Mouse (Mus musculus): Measurements from ENCODE around the gene Slc9a1. TPM values are rescaled to one million over a fixed set of nuclear protein-coding genes. Genes with fewer than 3 reads are reported as not detected.

The Slc9a1 gene
- 6.8 and 7.9 TPM in 2 replicates for polyA plus RNA-seq (2015; fragmentation: Nextera tagmentation; extraction: Ambion mirVana)

- H3K27ac ChIP-seq, result peak within 1 kb of the TSS; percentile 83
- H3K9me3 ChIP-seq, result no peaks in the 10 kb centered on the region
- H3K27me3 ChIP-seq, result no peaks in the 10 kb centered on the region
- peak within 1 kb of the TSS; percentile 83 for H3K4me2 ChIP-seq (replicated peaks)
- H3K4me3 ChIP-seq (replicated peaks), result peak within 1 kb of the TSS; percentile 90
- no peaks in the 10 kb centered on the region for H3K36me3 ChIP-seq
- WGBS, result under 1% methylated on average over 40 of the region's 40 CpGs
- peak; percentile 96 for ATAC-seq
- H3K9ac ChIP-seq (replicated peaks), result peak within 1 kb of the TSS; percentile 95
- H3K4me1 ChIP-seq (replicated peaks), result peaks cover 46% of the 10 kb centered on the region
These were observed at the start of gene Slc9a1 for GRCm38 (mm10) chr4:133369553-133370297. Gene Slc9a1 (plus strand): TSS chr4:133369706.

GRCm38 (mm10) chr4:133328129-133328528, 41.4 kb upstream of the Slc9a1 start:
- H3K9ac ChIP-seq (replicated peaks), result no peak overlapping the region
- no peak overlapping the region for H3K4me3 ChIP-seq (replicated peaks)

GRCm38 (mm10) chr4:133330296-133330695, 39.2 kb upstream of the Slc9a1 start:
- H3K4me3 ChIP-seq (replicated peaks), result no peak overlapping the region
- H3K9ac ChIP-seq (replicated peaks), result no peak overlapping the region
- no peaks in the 10 kb centered on the region for H3K9me3 ChIP-seq
- H3K27ac ChIP-seq, result no peak overlapping the region
- H3K27me3 ChIP-seq, result no peaks in the 10 kb centered on the region
- peaks cover 18% of the 10 kb centered on the region for H3K4me1 ChIP-seq (replicated peaks)
- no peak overlapping the region for H3K4me2 ChIP-seq (replicated peaks)
- no peak for ATAC-seq
- 80% methylated on average over 4 of the region's 4 CpGs for WGBS
- peaks cover 3% of the 10 kb centered on the region; the same call in 1 of the 2 replicates for H3K36me3 ChIP-seq

More at GRCm38 (mm10) chr4:133328129-133328528, 41.4 kb upstream of the Slc9a1 start:
- Histone ChIP-seq H3K36me3 (peaks cover 5% of the 10 kb centered on the region), H3K4me1 (replicated peaks) (peaks cover 10% of the 10 kb centered on the region), H3K27me3 (no peaks in the 10 kb centered on the region), H3K9me3 (no peaks in the 10 kb centered on the region), H3K27ac (no peak overlapping the region), H3K4me2 (replicated peaks) (no peak overlapping the region)
- 88% methylated on average over 7 of the region's 7 CpGs for WGBS
- no peak for ATAC-seq

GRCm38 (mm10) chr4:133333306-133333705, 36.2 kb upstream of the Slc9a1 start:
- Histone ChIP-seq H3K4me1 (replicated peaks) (peaks cover 27% of the 10 kb centered on the region), H3K4me2 (replicated peaks) (no peak overlapping the region), H3K9me3 (no peaks in the 10 kb centered on the region), H3K36me3 (peaks cover 4% of the 10 kb centered on the region; the same call in 1 of the 2 replicates), H3K27ac (no peak overlapping the region), H3K4me3 (replicated peaks) (no peak overlapping the region), H3K9ac (replicated peaks) (0 out of 2 replicates have a peak overlapping the region, but pooled peaks have one; percentile 6), H3K27me3 (no peaks in the 10 kb centered on the region)
- 29% methylated on average over 6 of the region's 6 CpGs for WGBS
- ATAC-seq, result no peak

DNA sequence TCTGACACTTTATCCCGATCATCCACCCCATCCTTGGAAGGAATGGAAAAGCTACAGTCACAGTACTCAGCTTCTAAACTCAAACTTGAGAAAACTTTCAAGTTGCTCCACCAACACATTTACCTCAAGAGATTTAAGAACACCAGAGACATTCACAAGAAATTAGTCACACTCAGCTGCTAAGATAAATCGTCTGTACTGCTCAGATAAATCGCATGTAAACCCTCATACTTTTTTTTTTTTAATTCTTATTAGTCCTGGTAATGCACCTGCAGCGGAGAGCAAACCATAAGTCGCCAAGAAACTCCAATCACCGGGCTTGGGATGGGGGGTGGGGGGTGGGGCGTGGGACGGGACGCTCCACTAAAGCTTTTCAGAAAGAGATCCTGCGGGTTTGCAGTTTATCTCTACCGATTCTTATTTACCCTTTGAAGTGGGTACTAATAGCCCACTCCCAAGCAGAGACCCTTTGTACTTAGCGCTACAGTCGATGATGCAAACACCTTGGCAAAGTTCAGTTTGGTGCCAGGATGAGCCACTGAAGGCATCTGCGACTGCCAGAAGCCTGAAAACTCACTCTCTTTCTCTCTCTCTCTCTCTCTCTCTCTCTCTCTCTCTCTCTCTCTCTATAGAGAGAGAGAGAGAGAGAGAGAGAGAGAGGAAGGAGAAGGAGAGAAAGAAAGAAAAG, 31.5 kb upstream of the Slc9a1 start:
- no peak overlapping the region for H3K27ac ChIP-seq

GRCm38 (mm10) chr4:133338521-133339095, 30.9 kb upstream of the Slc9a1 start:
- H3K27me3 ChIP-seq, result 0 out of 2 replicates have a peak, but pooled peaks cover 6% of the 10 kb centered on the region
- H3K4me1 ChIP-seq (replicated peaks), result peaks cover 18% of the 10 kb centered on the region
- H3K36me3 ChIP-seq, result peaks cover 4% of the 10 kb centered on the region; the same call in 1 of the 2 replicates
- H3K9ac ChIP-seq (replicated peaks), result peak overlapping the region; percentile 86
- WGBS, result 1% methylated on average over 37 of the region's 39 CpGs
- ATAC-seq, result no peak; the same call in 1 of the 2 replicates
- peak overlapping the region; percentile 75 for H3K4me3 ChIP-seq (replicated peaks)
- H3K9me3 ChIP-seq, result no peaks in the 10 kb centered on the region
- peak overlapping the region; percentile 86 for H3K27ac ChIP-seq
- peak overlapping the region; percentile 83 for H3K4me2 ChIP-seq (replicated peaks)

More for the DNA sequence above, 31.5 kb upstream of the Slc9a1 start:
- no peak for ATAC-seq
- Histone ChIP-seq H3K36me3 (peaks cover 4% of the 10 kb centered on the region; the same call in 1 of the 2 replicates), H3K27me3 (0 out of 2 replicates have a peak, but pooled peaks cover 2% of the 10 kb centered on the region), H3K4me3 (replicated peaks) (peak overlapping the region; percentile 75), H3K9me3 (no peaks in the 10 kb centered on the region), H3K4me1 (replicated peaks) (peaks cover 24% of the 10 kb centered on the region), H3K9ac (replicated peaks) (peak overlapping the region; percentile 86), H3K4me2 (replicated peaks) (peak overlapping the region; percentile 83)
- 14% methylated on average over 14 of the region's 14 CpGs for WGBS

- 0 out of 2 replicates have a peak, but pooled peaks cover 9% of the 10 kb centered on the region for H3K27me3 ChIP-seq
- peaks cover 4% of the 10 kb centered on the region; the same call in 1 of the 2 replicates for H3K36me3 ChIP-seq
- peak overlapping the region; percentile 83 for H3K4me2 ChIP-seq (replicated peaks)
- no peaks in the 10 kb centered on the region for H3K9me3 ChIP-seq
- peak; percentile 98 for ATAC-seq
- H3K4me1 ChIP-seq (replicated peaks), result peaks cover 14% of the 10 kb centered on the region
- H3K4me3 ChIP-seq (replicated peaks), result peak overlapping the region; percentile 75
- H3K9ac ChIP-seq (replicated peaks), result peak overlapping the region; percentile 86
- peak overlapping the region; percentile 86 for H3K27ac ChIP-seq
- under 1% methylated on average over 59 of the region's 60 CpGs for WGBS
These were observed 30.3 kb upstream of the Slc9a1 start for GRCm38 (mm10) chr4:133339148-133339749.

DNA sequence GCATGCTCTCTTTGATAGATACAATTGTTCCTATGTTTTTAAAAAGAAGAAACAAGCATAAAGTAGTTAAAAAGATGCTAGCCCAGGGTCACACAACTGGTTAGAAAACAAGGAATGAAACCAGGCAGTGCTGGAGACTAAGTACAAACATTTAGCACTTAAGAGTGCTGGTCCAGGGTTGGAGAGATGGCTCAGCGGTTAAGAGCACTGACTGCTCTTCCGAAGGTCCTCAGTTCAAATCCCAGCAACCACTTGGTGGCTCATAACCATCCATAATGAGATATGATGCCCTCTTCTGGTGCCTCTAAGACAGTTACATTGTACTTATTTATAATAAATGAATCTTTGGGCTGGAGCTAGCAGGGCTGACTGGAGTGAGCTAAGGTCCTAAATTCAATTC, 29.3 kb upstream of the Slc9a1 start:
- no peak overlapping the region for H3K4me2 ChIP-seq (replicated peaks)
- H3K4me3 ChIP-seq (replicated peaks), result no peak overlapping the region
- ATAC-seq, result no peak
- H3K36me3 ChIP-seq, result peaks cover 1% of the 10 kb centered on the region; the same call in 1 of the 2 replicates
- H3K4me1 ChIP-seq (replicated peaks), result peaks cover 14% of the 10 kb centered on the region
- no peak overlapping the region for H3K27ac ChIP-seq
- H3K27me3 ChIP-seq, result 0 out of 2 replicates have a peak, but pooled peaks cover 9% of the 10 kb centered on the region
- H3K9ac ChIP-seq (replicated peaks), result no peak overlapping the region
- WGBS, result 94% methylated on average over 2 of the region's 2 CpGs
- no peaks in the 10 kb centered on the region for H3K9me3 ChIP-seq

DNA sequence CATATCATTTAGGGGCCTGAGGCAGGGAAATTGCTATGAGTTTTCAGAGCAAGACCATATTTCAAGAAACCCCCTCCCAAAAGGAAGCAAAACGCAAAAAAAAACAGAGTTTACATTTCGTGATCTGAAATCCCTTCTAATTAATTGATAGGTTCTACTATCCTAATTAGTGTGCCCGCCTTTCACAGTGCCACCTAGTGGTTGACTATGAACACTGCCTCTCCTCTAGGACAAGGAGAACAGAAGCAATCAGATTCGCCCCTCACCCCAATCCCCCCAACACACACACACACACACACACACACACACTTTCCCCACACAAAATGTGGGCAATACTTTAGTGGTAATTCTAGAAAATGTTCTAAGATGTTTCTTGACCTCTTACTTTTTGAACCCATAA, 25.4 kb upstream of the Slc9a1 start:
- no peak for ATAC-seq
- H3K4me3 ChIP-seq (replicated peaks), result no peak overlapping the region
- no peak overlapping the region for H3K4me2 ChIP-seq (replicated peaks)
- H3K36me3 ChIP-seq, result no peaks in the 10 kb centered on the region
- no peak overlapping the region for H3K9ac ChIP-seq (replicated peaks)
- no peak overlapping the region for H3K27ac ChIP-seq
- no peaks in the 10 kb centered on the region; the same call in 1 of the 2 replicates for H3K4me1 ChIP-seq (replicated peaks)
- H3K27me3 ChIP-seq, result 0 out of 2 replicates have a peak, but pooled peaks cover 9% of the 10 kb centered on the region
- WGBS, result 17% methylated on average over 4 of the region's 4 CpGs
- no peaks in the 10 kb centered on the region for H3K9me3 ChIP-seq

- Histone ChIP-seq H3K9me3 (no peaks in the 10 kb centered on the region), H3K27me3 (0 out of 2 replicates have a peak, but pooled peaks cover 9% of the 10 kb centered on the region), H3K4me1 (replicated peaks) (no peaks in the 10 kb centered on the region), H3K4me3 (replicated peaks) (no peak overlapping the region), H3K4me2 (replicated peaks) (no peak overlapping the region), H3K36me3 (no peaks in the 10 kb centered on the region), H3K27ac (no peak overlapping the region), H3K9ac (replicated peaks) (no peak overlapping the region)
- WGBS, result 90% methylated on average over 6 of the region's 6 CpGs
- no peak for ATAC-seq
These were observed 23.8 kb upstream of the Slc9a1 start for GRCm38 (mm10) chr4:133345702-133346101.

DNA sequence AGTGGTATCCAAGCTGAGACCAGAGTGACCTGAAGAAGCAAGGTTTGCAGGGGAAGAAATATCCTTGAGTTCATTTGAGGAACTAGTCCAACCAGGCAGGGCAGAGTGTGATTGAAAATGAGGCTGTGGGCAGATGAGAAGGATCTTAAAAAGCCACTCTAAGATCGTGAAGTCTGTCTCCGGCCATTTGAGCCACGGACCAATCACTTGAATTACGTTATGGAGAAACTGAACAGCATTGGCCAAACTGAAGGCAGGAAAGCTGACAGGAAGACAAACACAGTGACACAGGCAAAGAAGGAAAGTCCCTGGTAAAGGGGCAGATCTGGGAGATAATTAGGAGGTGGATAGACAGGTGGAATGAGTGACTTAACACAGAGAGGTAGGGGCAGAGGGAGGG, 22.9 kb upstream of the Slc9a1 start:
- WGBS, result 82% methylated on average over 4 of the region's 4 CpGs
- Histone ChIP-seq H3K9me3 (no peaks in the 10 kb centered on the region), H3K27ac (no peak overlapping the region), H3K4me3 (replicated peaks) (no peak overlapping the region), H3K27me3 (0 out of 2 replicates have a peak, but pooled peaks cover 9% of the 10 kb centered on the region), H3K9ac (replicated peaks) (no peak overlapping the region), H3K4me1 (replicated peaks) (no peaks in the 10 kb centered on the region), H3K36me3 (no peaks in the 10 kb centered on the region), H3K4me2 (replicated peaks) (no peak overlapping the region)
- no peak for ATAC-seq

Data from midbrain, embryonic 13.5 days (tissue).